Mouse (Mus musculus) duodenum, adult 2 months (tissue): ENCODE measurements around the gene Psmb4. TPM values are rescaled to one million over a fixed set of nuclear protein-coding genes. Genes with fewer than 3 reads are reported as not detected.

ENCODE experiments used
- polyA plus RNA-seq: library from polyadenylated mRNA; depleted of rRNA; stranded (reverse); fragments of >200 nt; gene quantifications from 2 replicates; pipeline ENCODE4 v1.2.3, GENCODE M21; 2012; ENCODE audit warnings: low replicate concordance; rRNA removed

The Psmb4 gene
- polyA plus RNA-seq, result 151 and 251 TPM in 2 replicates

DNA sequence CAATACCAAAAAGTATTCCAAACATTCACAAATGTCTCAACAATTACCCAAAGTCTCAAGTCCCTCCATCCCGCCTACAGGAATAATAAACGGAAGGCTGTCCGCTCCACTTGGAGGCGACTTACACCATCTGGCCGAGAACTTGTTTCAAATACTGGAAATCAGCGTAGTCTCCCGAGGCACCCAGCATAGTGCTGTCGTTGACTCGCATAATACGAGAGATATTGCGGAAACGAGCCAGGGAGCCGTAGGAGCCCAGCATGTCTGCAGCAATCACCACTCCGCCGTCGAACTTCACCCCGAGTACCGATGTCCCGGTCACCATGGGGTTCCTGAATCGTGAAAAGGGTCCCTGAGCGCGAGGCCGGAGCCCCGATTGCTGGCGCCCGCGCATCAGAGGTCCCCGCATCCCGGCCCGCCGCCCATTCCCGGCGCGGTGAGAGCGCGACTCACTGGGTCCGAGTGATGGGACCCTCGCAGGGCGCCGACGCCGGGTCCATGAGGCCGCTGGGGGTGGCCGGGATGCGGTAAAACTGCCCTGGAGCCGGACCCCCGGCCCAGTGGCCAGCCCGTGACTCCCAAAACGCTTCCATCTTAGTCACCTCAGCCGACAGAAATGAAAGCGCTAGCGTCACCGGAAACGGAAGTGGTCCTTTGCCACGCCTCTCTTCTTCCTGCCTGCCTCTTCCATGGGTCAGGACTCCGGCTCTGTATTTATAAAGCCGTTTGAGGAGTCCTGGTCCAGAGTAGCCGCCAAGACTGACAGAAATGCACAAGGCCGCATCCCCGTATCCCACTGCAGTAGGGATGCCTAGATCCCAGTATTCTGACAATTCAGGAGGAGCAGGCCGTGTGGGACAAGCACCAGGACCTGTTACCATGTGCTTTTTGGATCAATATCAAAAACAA is at the start of gene Psmb4:
TSS of gene Psmb4 (minus strand) at position 646 of the 909 bp plus-strand sequence.

DNA sequence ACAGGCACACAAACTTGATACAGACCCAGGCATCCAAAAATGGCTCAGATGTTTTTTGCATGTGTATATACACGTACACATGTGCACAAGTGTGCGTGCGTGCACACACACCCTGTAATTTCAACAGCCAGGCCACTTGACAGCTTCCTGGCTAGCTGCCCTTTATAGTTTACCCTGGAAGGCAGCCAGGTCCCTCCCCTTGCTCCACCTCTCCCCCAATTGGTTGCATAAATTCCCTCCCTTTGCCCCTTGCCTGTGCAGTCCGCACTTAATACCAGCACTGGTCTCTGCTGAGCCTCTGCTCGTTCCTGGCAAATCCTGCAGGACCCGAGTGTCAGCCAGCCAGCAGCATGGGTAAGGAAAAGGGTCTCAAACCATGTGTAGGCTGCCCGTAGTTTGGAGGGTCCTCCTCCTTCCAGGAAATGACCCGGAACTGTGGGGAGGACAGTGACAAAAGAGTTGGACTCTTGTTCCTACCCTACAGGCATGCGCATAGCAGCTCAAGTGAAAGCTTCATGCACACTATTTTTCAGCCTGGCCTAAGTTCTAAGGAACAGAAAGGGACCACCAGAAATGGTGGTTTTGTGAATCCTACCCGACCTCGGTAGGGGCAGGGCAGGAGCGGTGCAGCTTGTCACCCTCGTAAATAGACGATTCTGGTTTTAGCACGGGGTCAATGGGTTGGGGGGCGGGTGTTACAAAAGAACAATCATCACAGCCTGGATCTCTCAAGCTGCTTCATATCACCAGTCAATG is 46.2 kb upstream of the Psmb4 start, which contains the start of gene Selenbp1:
TSS of gene Selenbp1 (plus strand) at position 248 of the 756 bp plus-strand sequence.

GRCm38 (mm10) chr3:94837183-94837890 is 49.4 kb downstream of the Psmb4 start, which contains the start of gene Pogz:
TSS of gene Pogz (plus strand) at chr3:94837567.

Other genes starting within 250 kb of the Psmb4 start
- gene Gm10972, start 243.8 kb downstream of the Psmb4 start, polyA plus RNA-seq, result not detected in 2 replicates
- gene Tuft1, start 228.1 kb downstream of the Psmb4 start, polyA plus RNA-seq, result 11.1 and 25.5 TPM in 2 replicates
- 3.6 and 4.1 TPM in 2 replicates for gene Selenbp2, start 193.4 kb downstream of the Psmb4 start, polyA plus RNA-seq
- 13.2 and 17.8 TPM in 2 replicates for gene Cgn, start 100.5 kb downstream of the Psmb4 start, polyA plus RNA-seq
- 9.7 and 17.1 TPM in 2 replicates for gene Pogz, start 49.4 kb downstream of the Psmb4 start, polyA plus RNA-seq
- 67.4 and 71.6 TPM in 2 replicates for gene Selenbp1, start 46.1 kb upstream of the Psmb4 start, polyA plus RNA-seq
- gene Rfx5, start 67.1 kb upstream of the Psmb4 start, polyA plus RNA-seq, result 2.6 and 6.6 TPM in 2 replicates
- 11.2 and 12.0 TPM in 2 replicates for gene Pi4kb, start 87.8 kb upstream of the Psmb4 start, polyA plus RNA-seq
- 14.2 and 17.2 TPM in 2 replicates for gene Zfp687, start 128.5 kb upstream of the Psmb4 start, polyA plus RNA-seq
- gene Psmd4, start 155.7 kb upstream of the Psmb4 start, polyA plus RNA-seq, result 70.8 and 87.2 TPM in 2 replicates
- gene Pip5k1a, start 220.0 kb upstream of the Psmb4 start, polyA plus RNA-seq, result 9.6 and 12.5 TPM in 2 replicates
- 57.0 and 58.5 TPM in 2 replicates for gene Vps72, start 224.1 kb upstream of the Psmb4 start, polyA plus RNA-seq
- 0.53 and 1.1 TPM in 2 replicates for gene Tmod4, start 237.5 kb upstream of the Psmb4 start, polyA plus RNA-seq
- 18.5 and 29.5 TPM in 2 replicates for gene Scnm1, start 247.1 kb upstream of the Psmb4 start, polyA plus RNA-seq
- 2.8 and 6.1 TPM in 2 replicates for gene Lysmd1, start 247.1 kb upstream of the Psmb4 start, polyA plus RNA-seq